Mouse (Mus musculus) cerebellum, adult 8-10 months (tissue): ENCODE measurements around the gene Tmem8.

Experiments
- DNase-seq: peaks from one replicate; pipeline ENCODE4 v3.0.0; 2022

Gene Tmem8

DNA sequence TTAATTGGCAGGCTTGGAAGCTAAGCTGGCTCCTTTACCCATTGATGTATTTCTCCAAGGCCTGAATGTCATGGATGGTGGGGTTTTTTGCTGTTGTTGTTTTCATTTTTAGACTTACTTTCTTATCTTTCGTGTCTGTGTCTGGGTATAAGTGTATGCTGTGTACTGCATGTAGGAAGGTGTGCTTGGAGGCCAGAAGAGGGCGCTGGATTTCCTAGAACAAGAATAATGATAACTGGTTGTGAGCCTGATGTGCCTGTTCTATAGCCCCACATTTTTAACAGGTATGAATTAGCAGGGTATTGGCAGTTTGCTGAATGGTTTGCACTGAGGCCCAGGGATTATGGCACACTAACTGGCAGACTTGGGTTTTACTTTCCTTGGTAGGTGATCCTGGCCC lies 36.0 kb downstream of the Tmem8 start:
- DNase-seq: no peak

DNA sequence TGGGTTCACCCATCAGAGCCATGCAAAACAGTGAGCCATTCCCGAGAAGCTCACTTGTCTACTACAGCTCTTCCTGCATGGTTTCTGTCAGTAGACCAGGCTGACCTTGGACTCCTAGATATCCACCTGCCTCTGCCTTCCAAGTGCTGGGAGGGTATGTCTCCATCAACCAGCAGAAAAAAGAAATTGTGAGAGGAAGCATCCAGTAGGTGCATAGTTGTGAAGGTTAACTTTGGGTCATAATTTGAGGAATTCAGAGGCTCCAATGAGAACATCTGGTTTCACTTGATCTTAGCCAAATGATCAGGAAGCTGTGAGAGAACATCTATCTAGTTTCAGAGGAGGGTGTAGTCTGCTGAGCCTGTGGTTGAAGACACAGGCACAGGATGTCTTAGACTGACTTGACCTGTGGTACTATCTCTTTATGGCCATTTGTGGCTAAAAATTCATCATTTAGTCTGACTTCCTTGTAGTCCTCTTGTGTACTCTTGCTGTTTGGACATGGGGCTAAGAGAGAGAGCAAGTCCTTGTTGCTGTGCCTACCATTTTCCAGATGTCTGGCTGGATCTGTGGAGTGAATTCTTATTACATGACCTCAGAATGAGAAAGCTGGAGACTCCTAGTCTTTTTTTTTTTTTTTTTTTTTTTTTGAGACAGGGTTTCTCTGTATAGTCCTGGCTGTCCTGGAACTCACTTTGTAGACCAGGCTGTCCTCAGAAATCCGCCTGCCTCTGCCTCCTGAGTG lies 39.0 kb downstream of the Tmem8 start:
- no peak for DNase-seq

DNA sequence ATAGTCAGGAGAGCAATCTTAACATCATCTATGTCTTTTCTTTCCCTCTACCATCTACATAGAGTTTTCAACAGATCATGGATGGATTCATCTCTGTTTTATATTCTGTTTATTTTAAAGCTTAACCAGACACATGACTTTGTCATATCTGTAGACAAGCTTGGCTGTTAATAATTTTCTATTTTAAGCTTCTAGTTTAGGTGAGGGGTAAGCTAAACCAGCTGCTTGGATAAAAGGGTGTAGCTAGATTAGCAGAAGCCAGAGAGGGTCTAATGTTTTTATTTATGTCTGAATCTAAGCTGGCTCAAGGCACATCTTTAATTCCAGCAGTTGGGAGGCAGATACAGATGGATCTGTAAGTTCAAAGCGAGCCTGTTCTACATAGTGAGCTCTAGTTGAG lies 49.6 kb downstream of the Tmem8 start:
- DNase-seq: no peak

DNA sequence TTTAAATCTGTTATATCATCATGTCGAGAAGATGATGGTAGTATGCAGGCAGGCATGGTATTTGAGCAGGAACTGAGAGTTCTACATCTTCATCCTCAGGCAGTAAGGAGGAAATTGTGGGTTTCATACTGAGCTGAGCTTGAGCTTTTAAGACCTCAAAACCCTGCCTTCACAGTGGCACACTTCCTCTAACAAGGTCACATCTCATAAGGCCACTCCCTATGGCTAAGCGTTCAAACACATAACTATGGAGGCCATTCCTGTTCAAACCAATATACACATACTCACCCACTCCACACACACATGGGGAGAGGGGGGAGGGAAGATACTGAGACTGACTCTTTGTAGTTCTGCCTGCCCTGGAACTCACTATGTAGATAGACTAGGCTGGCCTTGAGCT lies 54.9 kb downstream of the Tmem8 start:
- DNase-seq: no peak
